Mouse (Mus musculus): Measurements from ENCODE around the gene Ldoc1. TPM values are rescaled to one million over a fixed set of nuclear protein-coding genes. Genes with fewer than 3 reads are reported as not detected.

Ldoc1 gene
- polyA plus RNA-seq (2016; fragmentation: Nextera tagmentation; extraction: Ambion mirVana), result 1.8 and 2.8 TPM in 2 replicates

- Histone ChIP-seq H3K36me3 (replicated peaks) (no peaks in the 10 kb centered on the region), H3K27ac (replicated peaks) (no peak within 1 kb of the TSS), H3K27me3 (replicated peaks; ENCODE audit: low read depth, poor library complexity, severe bottlenecking) (no peaks in the 10 kb centered on the region), H3K4me3 (peak within 1 kb of the TSS; percentile 52), H3K4me1 (no peaks in the 10 kb centered on the region), H3K9me3 (no peaks in the 10 kb centered on the region)
- peak; percentile 25 for DNase-seq (ENCODE audit: low spot score)
- 38% methylated on average over 34 of the region's 34 CpGs for WGBS
These were observed at the start of gene Ldoc1 for GRCm38 (mm10) chrX:61709302-61710033. Ldoc1 (plus strand) TSS chrX:61709497.

GRCm38 (mm10) chrX:61710131-61710530 lies 834 bp downstream of the Ldoc1 start:
- H3K27me3 ChIP-seq (replicated peaks; ENCODE audit: low read depth, poor library complexity, severe bottlenecking), result no peaks in the 10 kb centered on the region
- no peaks in the 10 kb centered on the region for H3K36me3 ChIP-seq (replicated peaks)
- H3K4me3 ChIP-seq, result no peak overlapping the region
- no peaks in the 10 kb centered on the region for H3K9me3 ChIP-seq
- no peak for DNase-seq (ENCODE audit: low spot score)
- no peaks in the 10 kb centered on the region for H3K4me1 ChIP-seq
- H3K27ac ChIP-seq (replicated peaks), result no peak overlapping the region
- WGBS, result 82% methylated on average over 7 of the region's 7 CpGs

- no peaks in the 10 kb centered on the region for H3K9me3 ChIP-seq
- peak; percentile 32 for DNase-seq (ENCODE audit: low spot score)
- no peaks in the 10 kb centered on the region for H3K36me3 ChIP-seq (replicated peaks)
- 0 out of 2 replicates have a peak, but pooled peaks cover 5% of the 10 kb centered on the region for H3K4me1 ChIP-seq
- peak overlapping the region; percentile 32 for H3K4me3 ChIP-seq
- WGBS, result 36% methylated on average over 12 of the region's 12 CpGs
- H3K27me3 ChIP-seq (replicated peaks; ENCODE audit: low read depth, poor library complexity, severe bottlenecking), result no peaks in the 10 kb centered on the region
- peak overlapping the region; percentile 45 for H3K27ac ChIP-seq (replicated peaks)
These were observed 13.2 kb downstream of the Ldoc1 start for GRCm38 (mm10) chrX:61722281-61723028.

GRCm38 (mm10) chrX:61723029-61723980 lies 14.0 kb downstream of the Ldoc1 start:
- Histone ChIP-seq H3K4me1 (0 out of 2 replicates have a peak, but pooled peaks cover 5% of the 10 kb centered on the region), H3K9me3 (no peaks in the 10 kb centered on the region), H3K27me3 (replicated peaks; ENCODE audit: low read depth, poor library complexity, severe bottlenecking) (no peaks in the 10 kb centered on the region), H3K36me3 (replicated peaks) (no peaks in the 10 kb centered on the region), H3K4me3 (peak overlapping the region; percentile 32), H3K27ac (replicated peaks) (no peak overlapping the region)
- WGBS, result 59% methylated on average over 9 of the region's 9 CpGs
- no peak for DNase-seq (ENCODE audit: low spot score)

GRCm38 (mm10) chrX:61727516-61728310 lies 18.4 kb downstream of the Ldoc1 start:
- Histone ChIP-seq H3K4me3 (no peak overlapping the region), H3K27me3 (replicated peaks; ENCODE audit: low read depth, poor library complexity, severe bottlenecking) (no peaks in the 10 kb centered on the region), H3K4me1 (no peaks in the 10 kb centered on the region), H3K9me3 (no peaks in the 10 kb centered on the region), H3K27ac (replicated peaks) (no peak overlapping the region), H3K36me3 (replicated peaks) (no peaks in the 10 kb centered on the region)
- no peak for DNase-seq (ENCODE audit: low spot score)
- WGBS, result 48% methylated on average over 2 of the region's 2 CpGs
